Mouse (Mus musculus): ENCODE results near the gene Slc41a3.

DNA sequence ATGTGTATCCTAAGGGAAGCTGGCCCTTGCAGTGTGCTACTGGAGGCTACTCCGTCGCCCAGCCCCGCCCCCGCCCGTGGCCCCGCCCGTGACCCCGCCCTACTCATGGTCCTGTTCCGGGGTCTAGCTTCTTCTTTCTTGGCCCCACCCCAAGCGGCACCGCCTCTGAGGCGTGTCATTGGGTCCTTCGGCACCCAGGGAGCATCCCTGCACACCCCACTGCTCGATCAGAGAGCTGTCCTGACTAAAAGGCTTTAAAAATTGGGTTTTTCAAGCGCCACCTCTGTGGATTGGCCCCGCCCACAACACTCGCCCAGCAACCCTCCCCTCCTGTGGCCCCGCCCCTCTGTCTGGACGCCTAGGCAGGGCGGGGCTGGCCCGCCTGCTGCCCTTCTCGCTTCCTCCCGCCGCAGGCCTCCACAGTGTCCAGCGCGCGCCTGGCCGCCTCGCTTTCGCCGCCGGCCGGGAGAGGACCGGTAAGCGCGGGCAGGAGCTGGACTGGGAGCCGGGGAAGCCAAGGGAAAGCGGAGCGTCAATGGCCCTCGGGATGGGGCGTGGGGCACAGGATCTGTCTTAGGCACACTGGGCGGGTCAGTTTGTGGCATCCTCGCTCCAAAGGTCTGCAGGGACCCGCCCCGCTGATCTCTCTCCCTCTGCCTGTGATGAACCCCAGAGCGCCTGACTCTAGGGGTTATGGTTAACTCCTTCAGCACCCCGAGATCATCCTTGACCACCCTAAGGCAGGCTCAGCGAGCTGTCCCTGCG is at the start of gene Slc41a3:
- TF ChIP-seq GATA2 (IDR thresholded peaks at IDR 0.05; ENCODE audit: borderline replicate concordance, low read depth, low read length): no peak
- TF ChIP-seq CTCF (IDR thresholded peaks at IDR 0.05; ENCODE audit: low read depth, low read length): no peak
- TF ChIP-seq GATA1 (IDR thresholded peaks at IDR 0.05; ENCODE audit: borderline replicate concordance, low read length): no peak
- no peak for TF ChIP-seq POLR2AphosphoS5 (IDR thresholded peaks at IDR 0.05; ENCODE audit: insufficient replicate concordance, low read depth, low read length)
